Mouse (Mus musculus) kidney, embryonic 16.5 days (tissue): Measurements from ENCODE around the gene 9330161L09Rik. TPM values are rescaled to one million over a fixed set of nuclear protein-coding genes. Genes with fewer than 3 reads are reported as not detected.
A peak's percentile ranks its signal among the peaks of the same experiment; 100 is the strongest.

ENCODE experiments used
- ATAC-seq: fragments of 200-750 bp; cut with Nextera tagmentation; 2 replicates; pipeline ENCODE4 v1.8.0; 2017; ENCODE audit warnings: moderate TSS enrichment; ENCODE audit not compliant: low FRiP score, low TSS enrichment
- H3K27ac ChIP-seq: fragments of 300-500 bp; sonication (generic); 2 replicates; pipeline ENCODE4 v1.5.1; 2014; ENCODE audit warnings: low read length
- H3K27me3 ChIP-seq: fragments of 300-500 bp; sonication (generic); 2 replicates; pipeline ENCODE4 v1.6.1; 2014; ENCODE audit warnings: low read length, control low read depth, mixed read lengths; ENCODE audit not compliant: insufficient read depth
- H3K36me3 ChIP-seq: fragments of 300-500 bp; sonication (generic); 2 replicates; pipeline ENCODE4 v1.6.1; 2014; ENCODE audit warnings: low read length, control low read depth, mixed read lengths; ENCODE audit not compliant: insufficient read depth
- H3K4me1 ChIP-seq: fragments of 300-500 bp; sonication (generic); 2 replicates; pipeline ENCODE4 v1.6.1; 2014; ENCODE audit warnings: low read length, control low read depth, mixed read lengths; ENCODE audit not compliant: insufficient read depth
- H3K4me2 ChIP-seq: fragments of 300-500 bp; sonication (generic); replicated peaks from 2 replicates; pipeline ENCODE4 v1.6.1; 2014; ENCODE audit warnings: low read depth, low read length
- H3K4me3 ChIP-seq: fragments of 300-500 bp; sonication (generic); 2 replicates; pipeline ENCODE4 v1.5.1; 2014; ENCODE audit warnings: mild to moderate bottlenecking, low read length
- H3K9ac ChIP-seq: fragments of 300-500 bp; sonication (generic); replicated peaks from 2 replicates; pipeline ENCODE4 v1.6.1; 2014; ENCODE audit warnings: low read length
- H3K9me3 ChIP-seq: fragments of 300-500 bp; sonication (generic); 2 replicates; pipeline ENCODE4 v1.6.1; 2016; ENCODE audit warnings: low read length, control low read depth
- whole genome bisulfite sequencing: fragments of 180-500 bp; shearing (Covaris S2); extraction: QIAGEN DNeasy Blood & Tissue Kit; methylation state at CpG from one replicate; pipeline ENCODE4 v1.1.7; 2014; 5-methylcytosine and 5-hydroxymethylcytosine counted together
- polyA plus RNA-seq: library from polyadenylated mRNA; unstranded; fragments of >200 nt; fragmentation: Nextera tagmentation; extraction: Ambion mirVana; gene quantifications from 2 replicates; pipeline ENCODE4 v1.2.1, GENCODE M21; 2015

9330161L09Rik gene
- polyA plus RNA-seq, 1 experiment from 2014 or later: not detected

- Histone ChIP-seq H3K9me3 (no peaks in the 10 kb centered on the region), H3K9ac (no peak overlapping the region), H3K4me3 (no peak overlapping the region), H3K27me3 (no peaks in the 10 kb centered on the region), H3K4me2 (no peak overlapping the region), H3K27ac (no peak overlapping the region), H3K4me1 (no peaks in the 10 kb centered on the region), H3K36me3 (no peaks in the 10 kb centered on the region)
- WGBS: 61% methylated on average over 2 of the region's 2 CpGs
- ATAC-seq: no peak
These were observed 38.8 kb downstream of the 9330161L09Rik start for GRCm38 (mm10) chr12:103368777-103369176.

GRCm38 (mm10) chr12:103368326-103368669 is 39.3 kb downstream of the 9330161L09Rik start:
- H3K36me3 ChIP-seq: no peaks in the 10 kb centered on the region
- no peaks in the 10 kb centered on the region for H3K27me3 ChIP-seq
- H3K27ac ChIP-seq: no peak overlapping the region
- H3K4me3 ChIP-seq: no peak overlapping the region
- WGBS: 74% methylated on average over 7 of the region's 7 CpGs
- no peaks in the 10 kb centered on the region for H3K9me3 ChIP-seq
- no peak for ATAC-seq
- no peaks in the 10 kb centered on the region for H3K4me1 ChIP-seq
- no peak overlapping the region for H3K9ac ChIP-seq
- 0 out of 2 replicates have a peak overlapping the region, but pooled peaks have one; percentile 19 for H3K4me2 ChIP-seq

DNA sequence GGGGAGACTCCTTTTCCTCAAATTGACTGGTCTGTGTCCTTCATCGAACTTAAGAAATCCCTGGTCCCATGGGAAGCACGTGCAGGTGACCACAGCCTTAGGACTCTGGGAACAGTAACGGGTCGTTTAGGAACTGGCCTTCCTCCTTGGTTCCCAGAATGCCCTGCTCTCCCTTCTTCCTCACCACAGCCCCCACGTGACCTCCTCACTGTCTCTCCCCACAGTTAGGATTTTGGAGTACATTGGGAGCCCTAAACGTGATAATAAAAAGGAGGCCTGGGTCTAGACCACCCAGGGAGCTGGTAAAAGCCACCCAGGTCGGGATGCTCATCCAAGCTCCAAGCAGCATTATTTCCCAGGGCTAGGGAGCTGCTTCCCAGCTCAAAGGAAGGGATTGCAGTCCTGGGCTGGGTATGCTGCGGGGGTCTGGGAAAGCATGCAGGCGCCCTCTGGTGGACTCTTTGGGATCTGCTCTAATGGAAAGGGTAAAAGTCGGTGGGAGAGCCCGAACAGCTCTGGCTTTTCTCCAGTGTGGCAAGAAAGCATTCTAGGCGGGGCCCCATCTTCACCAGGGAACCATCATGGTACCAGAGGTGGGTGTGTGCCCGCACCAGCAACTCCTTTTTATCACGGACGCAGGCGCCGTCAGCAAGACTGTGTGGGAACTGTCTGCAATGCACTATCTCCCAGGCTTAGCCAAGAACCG is 39.8 kb downstream of the 9330161L09Rik start:
- Histone ChIP-seq H3K27me3 (no peaks in the 10 kb centered on the region), H3K27ac (no peak overlapping the region), H3K4me1 (no peaks in the 10 kb centered on the region), H3K4me2 (0 out of 2 replicates have a peak overlapping the region, but pooled peaks have one; percentile 19), H3K4me3 (no peak overlapping the region), H3K9ac (no peak overlapping the region), H3K9me3 (no peaks in the 10 kb centered on the region), H3K36me3 (no peaks in the 10 kb centered on the region)
- WGBS: 18% methylated on average over 18 of the region's 18 CpGs
- ATAC-seq: peak; percentile 67

GRCm38 (mm10) chr12:103367171-103367570 is 40.4 kb downstream of the 9330161L09Rik start:
- Histone ChIP-seq H3K9ac (no peak overlapping the region), H3K4me2 (no peak overlapping the region), H3K27ac (no peak overlapping the region), H3K9me3 (no peaks in the 10 kb centered on the region), H3K27me3 (no peaks in the 10 kb centered on the region), H3K4me1 (no peaks in the 10 kb centered on the region), H3K4me3 (no peak overlapping the region), H3K36me3 (no peaks in the 10 kb centered on the region)
- ATAC-seq: no peak
- WGBS: 69% methylated on average over 2 of the region's 2 CpGs

DNA sequence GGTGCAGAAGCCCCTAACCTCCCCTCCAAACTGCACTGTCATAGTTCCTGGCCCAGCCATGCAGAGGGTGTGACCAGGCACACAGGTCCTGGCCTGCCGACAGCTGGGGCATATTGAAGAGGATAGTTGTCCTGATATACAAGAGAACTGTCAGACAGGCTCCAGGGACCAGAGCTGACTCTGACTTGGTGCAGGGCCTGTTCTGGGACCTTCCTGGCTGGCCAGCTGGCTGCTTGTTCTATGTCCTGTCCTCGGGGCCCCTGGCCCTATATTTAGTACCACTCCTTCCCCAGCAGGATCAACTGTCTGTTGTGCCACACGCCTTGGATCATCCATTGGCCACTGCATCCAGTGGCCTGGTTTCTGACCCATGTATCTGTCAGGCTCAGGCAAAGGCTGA is 45.3 kb downstream of the 9330161L09Rik start:
- Histone ChIP-seq H3K9me3 (no peaks in the 10 kb centered on the region), H3K9ac (no peak overlapping the region), H3K4me3 (no peak overlapping the region), H3K36me3 (no peaks in the 10 kb centered on the region), H3K4me1 (no peaks in the 10 kb centered on the region), H3K4me2 (no peak overlapping the region), H3K27ac (no peak overlapping the region), H3K27me3 (no peaks in the 10 kb centered on the region)
- ATAC-seq: no peak
- 81% methylated on average over 3 of the region's 3 CpGs for WGBS

- Histone ChIP-seq H3K4me1 (no peaks in the 10 kb centered on the region), H3K9ac (no peak overlapping the region), H3K4me2 (no peak overlapping the region), H3K9me3 (no peaks in the 10 kb centered on the region), H3K36me3 (no peaks in the 10 kb centered on the region), H3K27me3 (no peaks in the 10 kb centered on the region), H3K4me3 (no peak overlapping the region), H3K27ac (no peak overlapping the region)
- ATAC-seq: no peak
- WGBS: 89% methylated on average over 17 of the region's 17 CpGs
These were observed 45.9 kb downstream of the 9330161L09Rik start for GRCm38 (mm10) chr12:103361539-103362307.

- H3K27me3 ChIP-seq: no peaks in the 10 kb centered on the region
- H3K36me3 ChIP-seq: no peaks in the 10 kb centered on the region
- ATAC-seq: no peak
- H3K4me1 ChIP-seq: no peaks in the 10 kb centered on the region
- H3K9ac ChIP-seq: no peak overlapping the region
- 72% methylated on average over 8 of the region's 8 CpGs for WGBS
- H3K27ac ChIP-seq: no peak overlapping the region
- no peak overlapping the region for H3K4me3 ChIP-seq
- no peaks in the 10 kb centered on the region for H3K9me3 ChIP-seq
- H3K4me2 ChIP-seq: no peak overlapping the region
These were observed 46.8 kb downstream of the 9330161L09Rik start for GRCm38 (mm10) chr12:103360812-103361211.

GRCm38 (mm10) chr12:103358951-103359801 is 48.4 kb downstream of the 9330161L09Rik start:
- Histone ChIP-seq H3K9me3 (no peaks in the 10 kb centered on the region), H3K36me3 (no peaks in the 10 kb centered on the region), H3K4me3 (no peak overlapping the region), H3K27ac (no peak overlapping the region), H3K27me3 (no peaks in the 10 kb centered on the region), H3K9ac (no peak overlapping the region), H3K4me1 (no peaks in the 10 kb centered on the region), H3K4me2 (no peak overlapping the region)
- ATAC-seq: 0 out of 2 replicates have a peak, but pooled peaks have one; percentile 7
- WGBS: 30% methylated on average over 4 of the region's 4 CpGs

DNA sequence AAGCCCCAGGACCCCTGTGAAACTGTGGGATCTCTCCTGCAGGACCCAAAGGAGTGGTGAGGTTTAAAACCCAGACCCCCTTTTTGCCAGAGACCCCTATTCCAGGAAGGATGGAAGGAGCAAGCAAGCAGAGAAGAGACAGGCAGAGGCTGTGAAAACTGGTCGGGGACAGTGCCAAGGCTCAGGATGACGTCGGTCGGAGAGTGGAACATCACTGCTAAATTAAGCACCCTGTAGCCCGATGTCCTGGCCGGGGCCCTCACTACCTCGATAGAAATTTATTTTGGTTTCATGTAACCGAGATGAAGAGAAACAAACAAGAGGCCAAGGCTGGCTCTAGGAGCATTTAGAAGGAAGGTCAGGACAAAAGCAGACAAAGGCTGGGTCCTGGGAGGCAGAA is 49.4 kb downstream of the 9330161L09Rik start:
- 63% methylated on average over 8 of the region's 8 CpGs for WGBS
- no peak for ATAC-seq
- H3K9me3 ChIP-seq: no peaks in the 10 kb centered on the region
- H3K27me3 ChIP-seq: no peaks in the 10 kb centered on the region
- no peaks in the 10 kb centered on the region for H3K36me3 ChIP-seq
- H3K9ac ChIP-seq: no peak overlapping the region
- no peak overlapping the region for H3K27ac ChIP-seq
- H3K4me1 ChIP-seq: no peaks in the 10 kb centered on the region
- no peak overlapping the region for H3K4me2 ChIP-seq
- H3K4me3 ChIP-seq: no peak overlapping the region
